Mouse (Mus musculus): ENCODE measurements around the gene Gm49776. TPM values are rescaled to one million over a fixed set of nuclear protein-coding genes. Genes with fewer than 3 reads are reported as not detected.

Gm49776 gene
- total and polyA plus RNA-seq, 2 experiments from 2014 or later, result 3.1 TPM; not detected in 1

DNA sequence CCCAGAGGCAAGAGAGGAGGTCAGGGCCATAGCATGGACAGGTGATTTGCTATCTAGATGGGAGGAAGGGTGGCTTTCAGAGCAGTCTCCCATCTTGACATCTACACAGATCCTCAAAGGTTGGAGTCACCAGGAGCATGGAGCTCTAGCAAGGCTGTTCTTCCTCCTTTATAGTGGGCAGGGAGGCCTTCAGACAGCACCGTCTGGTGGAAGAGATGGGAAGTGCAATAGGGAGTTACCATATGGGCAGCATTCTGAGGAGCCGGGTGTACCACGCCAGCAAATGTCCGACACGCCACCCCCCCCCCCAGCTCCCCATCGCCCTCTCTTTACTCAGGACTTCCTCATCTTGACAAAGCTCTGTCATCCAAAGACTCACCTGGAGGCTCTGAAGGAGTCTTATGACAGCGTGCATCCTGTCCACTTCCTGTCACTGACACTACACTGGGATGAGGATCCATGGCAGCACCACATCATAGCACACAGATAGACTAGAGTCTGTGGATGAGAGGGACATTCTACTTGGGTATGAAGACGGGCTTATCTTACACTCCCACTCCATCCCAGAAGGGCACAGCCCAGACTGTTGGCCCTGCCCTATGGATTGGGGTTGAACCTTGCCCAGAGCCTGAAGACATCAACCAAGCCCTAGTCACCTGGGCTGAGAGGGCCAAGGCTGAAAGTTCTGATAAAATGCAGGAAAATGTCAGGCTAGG lies 47.3 kb downstream of the Gm49776 start:
- H3K4me2 ChIP-seq (ENCODE audit: low read depth, low read length), result no peak overlapping the region
- peak; percentile 94 for TF ChIP-seq CTCF (IDR thresholded peaks at IDR 0.05; ENCODE audit: low read depth)
- no peaks in the 10 kb centered on the region for H3K27me3 ChIP-seq (ENCODE audit: insufficient read depth, low read length)
- H3K9ac ChIP-seq (replicated peaks; ENCODE audit: low read length), result no peak overlapping the region
- 19% methylated on average over 8 of the region's 8 CpGs for WGBS
- H3K27ac ChIP-seq, result no peak overlapping the region
- H3K9me3 ChIP-seq (ENCODE audit: low read length), result no peaks in the 10 kb centered on the region
- ATAC-seq, result 0 out of 2 replicates have a peak, but pooled peaks have one; percentile 10
- no peak overlapping the region for H3K4me3 ChIP-seq (ENCODE audit: low read length)
- peaks cover 18% of the 10 kb centered on the region for H3K4me1 ChIP-seq (ENCODE audit: insufficient read depth, low read length)
- DNase-seq (ENCODE audit: low spot score), result peak; percentile 80
- no peaks in the 10 kb centered on the region for H3K36me3 ChIP-seq (ENCODE audit: insufficient read depth, low read length)

DNA sequence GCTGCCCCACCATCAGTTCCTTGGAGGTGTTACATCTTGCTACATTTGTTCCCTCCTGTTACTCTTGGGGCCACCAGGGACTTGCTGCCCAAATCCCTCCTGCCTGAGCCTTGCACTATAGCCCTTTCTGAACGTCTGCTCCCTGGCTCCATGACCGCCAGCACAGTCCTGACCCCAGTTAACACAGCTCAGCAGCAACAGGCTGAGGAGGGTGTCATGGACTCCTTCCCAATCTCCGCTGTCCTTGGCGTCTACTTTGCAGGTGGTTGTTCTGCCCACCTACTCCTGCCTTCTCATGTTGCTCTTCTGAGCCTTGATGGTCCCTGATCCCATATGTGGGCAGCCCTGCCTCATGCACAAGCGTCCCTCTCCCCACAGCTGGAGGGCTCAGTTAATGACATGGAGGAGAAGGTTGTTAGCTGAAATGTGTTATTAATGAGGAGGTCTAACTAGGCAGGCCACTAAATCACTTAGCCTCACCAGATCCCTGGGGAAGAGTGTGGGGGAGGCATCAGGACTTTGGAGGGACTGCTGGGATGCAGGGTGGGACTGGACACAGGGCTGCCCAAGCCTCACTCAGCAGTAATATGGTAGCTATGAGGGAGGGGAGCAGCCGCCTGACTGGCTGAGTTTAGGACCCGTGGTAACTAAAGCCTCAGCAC lies 54.6 kb downstream of the Gm49776 start:
- no peak overlapping the region for H3K4me3 ChIP-seq (ENCODE audit: low read length)
- no peaks in the 10 kb centered on the region for H3K36me3 ChIP-seq (ENCODE audit: insufficient read depth, low read length)
- no peaks in the 10 kb centered on the region for H3K9me3 ChIP-seq (ENCODE audit: low read length)
- WGBS, result 65% methylated on average over 7 of the region's 7 CpGs
- TF ChIP-seq CTCF (IDR thresholded peaks at IDR 0.05; ENCODE audit: low read depth), result no peak
- DNase-seq (ENCODE audit: low spot score) (no peak), ATAC-seq (no peak)
- H3K27ac ChIP-seq, result no peak overlapping the region
- no peaks in the 10 kb centered on the region for H3K4me1 ChIP-seq (ENCODE audit: insufficient read depth, low read length)
- no peak overlapping the region for H3K9ac ChIP-seq (replicated peaks; ENCODE audit: low read length)
- H3K27me3 ChIP-seq (ENCODE audit: insufficient read depth, low read length), result no peaks in the 10 kb centered on the region
- H3K4me2 ChIP-seq (ENCODE audit: low read depth, low read length), result no peak overlapping the region

DNA sequence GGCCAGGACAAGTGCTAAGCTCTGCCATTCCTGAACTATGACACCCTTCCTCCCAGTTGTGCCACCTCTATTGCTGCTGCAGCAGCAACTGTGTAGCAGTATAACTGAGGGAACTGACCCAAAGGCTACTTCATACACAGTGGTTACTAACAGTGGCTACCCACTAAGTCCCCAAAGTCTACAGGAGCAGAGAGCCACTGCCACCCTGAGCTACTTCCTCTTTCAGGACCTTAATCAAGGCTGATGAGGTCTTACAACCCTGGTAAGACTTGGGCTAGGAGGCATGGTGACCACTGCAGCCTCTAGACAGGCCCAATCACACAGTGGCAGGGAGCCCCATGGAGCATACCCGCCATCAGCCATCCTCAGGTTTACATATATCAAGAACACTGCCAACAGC lies 56.1 kb downstream of the Gm49776 start:
- TF ChIP-seq CTCF (IDR thresholded peaks at IDR 0.05; ENCODE audit: low read depth), result no peak
- H3K27ac ChIP-seq, result no peak overlapping the region
- H3K27me3 ChIP-seq (ENCODE audit: insufficient read depth, low read length), result no peaks in the 10 kb centered on the region
- DNase-seq (ENCODE audit: low spot score), result no peak
- 80% methylated on average over 1 of the region's 1 CpGs for WGBS
- H3K9me3 ChIP-seq (ENCODE audit: low read length), result no peaks in the 10 kb centered on the region
- no peak for ATAC-seq
- no peak overlapping the region for H3K4me3 ChIP-seq (ENCODE audit: low read length)
- H3K9ac ChIP-seq (replicated peaks; ENCODE audit: low read length), result no peak overlapping the region
- no peaks in the 10 kb centered on the region for H3K36me3 ChIP-seq (ENCODE audit: insufficient read depth, low read length)
- H3K4me1 ChIP-seq (ENCODE audit: insufficient read depth, low read length), result no peaks in the 10 kb centered on the region
- no peak overlapping the region for H3K4me2 ChIP-seq (ENCODE audit: low read depth, low read length)

DNA sequence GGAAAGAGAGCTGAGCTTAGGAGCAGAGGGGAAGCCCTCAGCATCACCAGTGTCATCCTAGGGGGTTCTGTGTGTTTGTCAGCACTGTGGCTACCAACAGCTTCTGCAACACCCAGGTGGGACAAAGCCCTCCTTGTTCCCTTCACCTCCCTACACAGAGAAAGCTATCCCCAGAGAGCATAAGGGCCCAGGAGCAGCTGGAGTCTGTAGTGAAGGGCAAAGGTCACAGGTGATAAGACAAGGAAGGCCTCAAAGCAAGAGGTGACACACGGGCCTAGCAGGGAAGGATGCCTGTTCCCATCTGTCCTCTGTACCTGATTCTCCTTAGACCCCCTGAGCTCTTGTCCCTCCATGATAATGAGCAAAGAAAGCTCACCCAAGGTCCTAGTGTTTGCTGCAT lies 56.5 kb downstream of the Gm49776 start:
- no peaks in the 10 kb centered on the region for H3K27me3 ChIP-seq (ENCODE audit: insufficient read depth, low read length)
- no peak for DNase-seq (ENCODE audit: low spot score)
- no peaks in the 10 kb centered on the region for H3K4me1 ChIP-seq (ENCODE audit: insufficient read depth, low read length)
- no peak for ATAC-seq
- TF ChIP-seq CTCF (IDR thresholded peaks at IDR 0.05; ENCODE audit: low read depth), result no peak
- no peak overlapping the region for H3K4me2 ChIP-seq (ENCODE audit: low read depth, low read length)
- no peak overlapping the region for H3K9ac ChIP-seq (replicated peaks; ENCODE audit: low read length)
- WGBS, result 55% methylated on average over 1 of the region's 1 CpGs
- H3K9me3 ChIP-seq (ENCODE audit: low read length), result no peaks in the 10 kb centered on the region
- H3K4me3 ChIP-seq (ENCODE audit: low read length), result no peak overlapping the region
- H3K27ac ChIP-seq, result no peak overlapping the region
- H3K36me3 ChIP-seq (ENCODE audit: insufficient read depth, low read length), result no peaks in the 10 kb centered on the region

DNA sequence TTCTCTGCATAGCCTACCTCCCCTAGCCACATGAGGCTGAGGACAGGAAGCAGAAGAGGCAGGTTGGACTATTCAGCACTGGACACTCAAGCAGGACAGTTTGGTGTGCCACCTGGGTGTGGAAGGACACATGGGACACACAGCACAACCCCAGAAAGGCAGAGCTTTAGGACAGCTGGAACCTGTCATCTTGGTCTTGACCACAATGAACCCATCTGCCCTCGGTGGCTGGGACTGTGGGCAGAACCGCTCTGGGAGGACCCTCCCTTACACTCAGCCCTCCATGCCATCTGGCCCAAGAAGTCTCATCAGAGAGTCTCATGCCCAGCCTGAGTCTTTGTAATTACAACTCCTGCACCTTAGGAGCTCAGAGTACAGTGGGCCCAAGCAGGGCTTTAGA lies 58.1 kb downstream of the Gm49776 start:
- no peak overlapping the region for H3K4me2 ChIP-seq (ENCODE audit: low read depth, low read length)
- TF ChIP-seq CTCF (IDR thresholded peaks at IDR 0.05; ENCODE audit: low read depth), result no peak
- no peak overlapping the region for H3K4me3 ChIP-seq (ENCODE audit: low read length)
- H3K9me3 ChIP-seq (ENCODE audit: low read length), result no peaks in the 10 kb centered on the region
- H3K4me1 ChIP-seq (ENCODE audit: insufficient read depth, low read length), result no peaks in the 10 kb centered on the region; the same call in 1 of the 2 replicates
- 71% methylated on average over 2 of the region's 2 CpGs for WGBS
- no peak overlapping the region for H3K9ac ChIP-seq (replicated peaks; ENCODE audit: low read length)
- ATAC-seq (no peak), DNase-seq (ENCODE audit: low spot score) (no peak)
- H3K36me3 ChIP-seq (ENCODE audit: insufficient read depth, low read length), result no peaks in the 10 kb centered on the region
- H3K27me3 ChIP-seq (ENCODE audit: insufficient read depth, low read length), result no peaks in the 10 kb centered on the region
- H3K27ac ChIP-seq, result no peak overlapping the region

DNA sequence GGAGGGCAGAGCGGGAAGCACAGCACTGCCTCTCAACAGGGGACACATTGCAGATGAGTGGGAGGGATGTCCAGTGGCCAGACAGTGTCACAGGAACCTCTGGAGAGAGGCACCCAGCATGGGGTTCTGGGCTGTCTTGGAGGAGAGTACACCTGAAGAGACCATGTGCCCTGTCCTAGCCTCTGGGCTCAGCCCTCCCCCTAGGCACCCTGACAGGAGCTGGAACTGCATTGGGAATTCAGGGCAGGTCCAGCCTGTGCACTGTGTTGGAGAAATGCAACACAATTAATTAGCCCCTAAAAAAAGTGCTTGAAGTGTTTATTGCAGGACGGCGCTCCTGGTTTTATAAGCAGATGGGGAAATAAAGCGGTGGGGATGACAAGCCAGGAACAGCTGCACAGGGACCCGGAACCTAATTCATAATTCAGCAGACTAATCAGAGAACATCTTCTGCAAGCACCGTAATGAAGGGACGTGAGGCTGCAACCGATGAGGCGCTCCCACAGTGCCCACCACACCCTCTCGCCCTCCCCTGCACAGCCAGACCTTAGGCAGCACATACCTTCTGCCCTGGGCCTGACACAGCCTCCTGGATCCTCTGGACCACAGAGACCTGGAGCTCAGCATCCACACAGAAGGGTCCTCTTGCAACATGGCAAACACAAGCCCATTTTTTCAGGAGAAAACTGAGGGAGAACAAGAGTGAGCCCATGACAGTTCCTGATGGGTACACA lies 59.6 kb downstream of the Gm49776 start:
- no peaks in the 10 kb centered on the region for H3K27me3 ChIP-seq (ENCODE audit: insufficient read depth, low read length)
- no peak overlapping the region for H3K9ac ChIP-seq (replicated peaks; ENCODE audit: low read length)
- no peak overlapping the region for H3K4me2 ChIP-seq (ENCODE audit: low read depth, low read length)
- 52% methylated on average over 10 of the region's 10 CpGs for WGBS
- no peak overlapping the region for H3K27ac ChIP-seq
- no peaks in the 10 kb centered on the region for H3K36me3 ChIP-seq (ENCODE audit: insufficient read depth, low read length)
- H3K9me3 ChIP-seq (ENCODE audit: low read length), result no peaks in the 10 kb centered on the region
- no peak overlapping the region for H3K4me3 ChIP-seq (ENCODE audit: low read length)
- ATAC-seq, result no peak
- peaks cover 7% of the 10 kb centered on the region for H3K4me1 ChIP-seq (ENCODE audit: insufficient read depth, low read length)
- no peak for TF ChIP-seq CTCF (IDR thresholded peaks at IDR 0.05; ENCODE audit: low read depth)
- DNase-seq (ENCODE audit: low spot score), result peak; percentile 32

Data from hindbrain, postnatal 0 days (tissue).